Mouse (Mus musculus): ENCODE results near the gene Cpb2. TPM values are rescaled to one million over a fixed set of nuclear protein-coding genes. Genes with fewer than 3 reads are reported as not detected.

The Cpb2 gene
- total and polyA plus RNA-seq, 2 experiments from 2014 or later: not detected

DNA sequence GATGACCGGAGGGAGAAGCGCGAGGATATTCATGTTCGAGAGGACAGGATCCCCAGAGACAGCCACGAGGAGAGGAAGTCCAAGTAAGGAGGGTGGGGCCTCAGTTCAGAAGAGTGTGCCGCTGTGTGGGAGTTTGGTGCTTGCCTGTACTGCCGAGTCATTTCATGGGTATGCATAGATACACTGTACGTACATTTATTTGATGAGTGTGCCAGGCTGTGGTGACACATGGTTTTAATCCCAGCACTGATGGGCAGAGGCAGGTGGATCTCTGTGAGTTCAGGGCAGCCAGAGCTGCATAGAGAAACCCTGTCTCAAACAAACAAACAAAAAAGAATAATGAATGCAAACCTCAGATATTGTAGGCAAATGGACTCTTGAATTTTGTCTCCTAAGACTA lies 86.0 kb downstream of the Cpb2 start:
- no peak for ATAC-seq (ENCODE audit: insufficient read depth, low read depth)
- TF ChIP-seq EP300 (IDR thresholded peaks at IDR 0.05; ENCODE audit: low read depth): no peak
- TF ChIP-seq CTCF (IDR thresholded peaks at IDR 0.05; ENCODE audit: low read depth): no peak

DNA sequence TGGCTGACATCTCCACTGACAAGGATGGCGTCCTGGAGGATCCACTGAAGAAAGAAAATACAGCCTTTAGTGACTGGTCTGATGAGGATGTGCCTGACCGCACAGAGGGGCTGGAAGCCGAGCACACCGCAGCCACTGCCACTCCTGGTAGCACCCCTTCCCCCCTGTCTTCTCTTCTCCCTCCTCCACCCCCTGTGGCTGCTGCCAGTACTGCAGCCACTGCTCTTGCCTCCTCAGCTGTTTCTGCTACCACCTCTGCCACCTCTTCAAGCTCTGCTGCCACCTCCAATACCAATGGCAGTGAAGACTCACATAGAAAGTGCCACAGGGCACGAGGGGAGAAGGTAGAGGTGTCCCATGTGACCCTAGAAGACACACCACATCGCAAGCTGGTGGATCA lies 88.5 kb downstream of the Cpb2 start:
- DNase-seq (ENCODE audit: low spot score): no peak
- Histone ChIP-seq H3K4me2 (ENCODE audit: low read depth, low read length) (no peak overlapping the region), H3K9ac (replicated peaks; ENCODE audit: low read depth, low read length) (no peak overlapping the region), H3K4me3 (ENCODE audit: low read depth, low read length) (no peak overlapping the region), H3K27ac (ENCODE audit: low read depth) (no peak overlapping the region), H3K4me1 (ENCODE audit: control insufficient read depth, insufficient read depth) (no peaks in the 10 kb centered on the region), H3K36me3 (replicated peaks; ENCODE audit: control insufficient read depth, insufficient read depth, low read length) (peaks cover 44% of the 10 kb centered on the region), H3K27me3 (ENCODE audit: control insufficient read depth, insufficient read depth, low read length) (no peaks in the 10 kb centered on the region), H3K9me3 (replicated peaks; ENCODE audit: control insufficient read depth, low read length) (no peaks in the 10 kb centered on the region)
- 88% methylated on average over 6 of the region's 6 CpGs for WGBS
- ATAC-seq (ENCODE audit: insufficient read depth, low read depth): no peak
- TF ChIP-seq CTCF (IDR thresholded peaks at IDR 0.05; ENCODE audit: low read depth) (peak; percentile 43), EP300 (IDR thresholded peaks at IDR 0.05; ENCODE audit: low read depth) (no peak)

More for the DNA sequence above, 86.0 kb downstream of the Cpb2 start:
- Histone ChIP-seq H3K27me3 (ENCODE audit: control insufficient read depth, insufficient read depth, low read length) (no peaks in the 10 kb centered on the region), H3K4me3 (ENCODE audit: low read depth, low read length) (no peak overlapping the region), H3K36me3 (replicated peaks; ENCODE audit: control insufficient read depth, insufficient read depth, low read length) (peaks cover 65% of the 10 kb centered on the region), H3K9me3 (replicated peaks; ENCODE audit: control insufficient read depth, low read length) (no peaks in the 10 kb centered on the region), H3K9ac (replicated peaks; ENCODE audit: low read depth, low read length) (no peak overlapping the region), H3K27ac (ENCODE audit: low read depth) (no peak overlapping the region), H3K4me2 (ENCODE audit: low read depth, low read length) (no peak overlapping the region), H3K4me1 (ENCODE audit: control insufficient read depth, insufficient read depth) (no peaks in the 10 kb centered on the region)
- WGBS: 63% methylated on average over 8 of the region's 8 CpGs
- no peak for DNase-seq (ENCODE audit: low spot score)

Small RNA genes lying within 50 kb of the gene (microRNA-seq; reads per million reads assigned to microRNA genes)
- not detected for gene Gm44482

Other genes with a start within 250 kb of the Cpb2 start
- 2.9 and 4.4 TPM in 2 replicates for gene Rubcnl, start 226.3 kb upstream of the Cpb2 start, total RNA-seq (2014; rRNA removed; ENCODE audit: low replicate concordance)
- 1.0 and 1.1 TPM in 2 replicates for gene Rubcnl, start 226.3 kb upstream of the Cpb2 start, polyA plus RNA-seq (2015; fragmentation: Nextera tagmentation; extraction: Ambion mirVana)
- gene Lrrc63, start 111.4 kb upstream of the Cpb2 start, total RNA-seq (2014; rRNA removed; ENCODE audit: low replicate concordance): not detected in 2 replicates
- gene Lrrc63, start 111.4 kb upstream of the Cpb2 start, polyA plus RNA-seq (2015; fragmentation: Nextera tagmentation; extraction: Ambion mirVana): not detected in 2 replicates
- 11.3 and 17.5 TPM in 2 replicates for gene Lcp1, start 111.2 kb upstream of the Cpb2 start, total RNA-seq (2014; rRNA removed; ENCODE audit: low replicate concordance)
- gene Lcp1, start 111.2 kb upstream of the Cpb2 start, polyA plus RNA-seq (2015; fragmentation: Nextera tagmentation; extraction: Ambion mirVana): 11.2 and 12.6 TPM in 2 replicates
- 3.8 and 8.6 TPM in 2 replicates for gene Zc3h13, start 42.1 kb downstream of the Cpb2 start, total RNA-seq (2014; rRNA removed; ENCODE audit: low replicate concordance)
- 16.7 and 17.4 TPM in 2 replicates for gene Zc3h13, start 42.1 kb downstream of the Cpb2 start, polyA plus RNA-seq (2015; fragmentation: Nextera tagmentation; extraction: Ambion mirVana)
- gene Siah3, start 213.7 kb downstream of the Cpb2 start, total RNA-seq (2014; rRNA removed; ENCODE audit: low replicate concordance): not detected in 2 replicates
- not detected in 2 replicates for gene Siah3, start 213.7 kb downstream of the Cpb2 start, polyA plus RNA-seq (2015; fragmentation: Nextera tagmentation; extraction: Ambion mirVana)

Measured in heart, postnatal 0 days (tissue).